Mouse (Mus musculus) subcutaneous adipose tissue, adult 2 months (tissue): Measurements from ENCODE around the gene Spg11. TPM values are rescaled to one million over a fixed set of nuclear protein-coding genes. Genes with fewer than 3 reads are reported as not detected.

Experiments used
- polyA plus RNA-seq: library from polyadenylated mRNA; depleted of rRNA; stranded (reverse); fragments of >200 nt; gene quantifications from 2 replicates; pipeline ENCODE4 v1.2.3, GENCODE M21; 2012; ENCODE audit warnings: low replicate concordance; rRNA removed

The Spg11 gene
- 10.6 and 13.6 TPM in 2 replicates for polyA plus RNA-seq

DNA sequence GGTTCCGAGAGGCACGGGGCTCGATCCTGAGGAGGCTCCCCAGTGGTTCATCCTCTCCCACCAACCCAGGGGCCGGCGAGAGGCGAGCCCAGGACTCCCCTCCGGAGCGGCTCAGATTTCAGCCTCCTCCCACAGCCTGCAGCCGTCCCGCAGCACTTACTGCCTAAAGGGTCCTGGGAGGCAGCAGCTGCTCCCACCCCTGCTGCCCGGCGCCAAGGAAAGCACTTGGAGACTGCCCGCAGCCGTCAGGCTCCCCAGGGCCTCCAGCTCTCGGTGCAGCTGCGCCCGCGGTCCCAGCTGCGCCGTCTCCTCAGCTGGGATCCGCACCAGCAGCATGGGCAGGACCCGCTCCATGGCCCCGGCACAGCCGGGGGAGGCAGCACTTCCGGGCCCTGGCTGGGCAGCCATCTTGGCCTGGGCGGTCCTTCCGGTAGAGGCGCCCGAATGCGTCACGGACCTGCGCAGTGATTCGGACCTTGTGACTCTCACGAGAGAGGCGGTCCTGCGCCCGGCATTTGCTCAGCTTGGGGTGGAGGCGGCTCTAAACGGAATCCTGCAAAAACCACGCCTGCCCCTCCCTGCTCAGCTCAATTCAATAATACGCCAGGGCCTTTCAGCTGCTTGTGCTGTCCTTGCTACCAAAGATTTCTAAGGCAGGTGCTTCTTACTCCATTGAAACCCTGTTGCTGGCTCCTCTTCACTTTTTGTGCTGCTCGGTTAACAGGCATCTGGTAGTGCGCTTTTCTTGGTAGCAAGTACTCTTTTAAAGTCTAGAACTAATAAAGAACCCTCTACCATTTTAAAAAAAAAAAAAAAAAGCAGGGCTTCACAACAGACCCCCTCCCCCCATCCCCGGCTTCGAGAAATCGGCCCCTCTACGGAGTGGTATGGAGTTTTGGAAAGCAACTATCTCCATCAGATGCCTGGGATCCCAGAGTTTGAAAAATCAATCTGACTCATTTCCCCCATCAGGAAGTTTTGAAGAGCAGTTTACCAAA is at the start of gene Spg11:
TSS of gene Spg11 (minus strand) at position 426 of the 998 bp plus-strand sequence.

DNA sequence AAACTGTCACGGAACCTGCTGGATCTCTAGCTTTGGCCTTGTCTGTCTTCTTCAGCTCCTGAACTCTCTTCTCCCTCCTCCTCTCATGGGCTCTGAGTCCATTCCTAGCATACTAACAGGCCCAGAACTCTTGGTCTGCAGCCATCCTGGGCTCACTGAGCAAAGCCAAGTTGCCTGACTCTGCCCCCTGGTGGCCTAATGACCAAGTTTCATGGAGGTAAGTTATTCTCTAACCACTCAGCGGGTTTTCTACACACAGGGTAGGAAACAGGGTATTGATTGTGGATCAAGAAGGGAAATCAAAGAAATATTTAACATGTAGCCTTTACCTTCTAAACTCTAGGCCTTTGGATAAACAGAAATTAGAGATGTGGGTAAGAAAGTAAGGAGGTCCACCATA is 42.5 kb upstream of the Spg11 start, which contains the start of gene Trim69:
TSS of gene Trim69 (plus strand) at position 21 of the 400 bp plus-strand sequence.

GRCm38 (mm10) chr2:122147508-122148241 is 29.5 kb upstream of the Spg11 start, which contains the start of gene B2m:
TSS of gene B2m (plus strand) at chr2:122147686.

GRCm38 (mm10) chr2:122027862-122028755 is 90.1 kb downstream of the Spg11 start, which contains the start of gene Eif3j1:
TSS of gene Eif3j1 (plus strand) at chr2:122028546.

Other genes starting within 250 kb of the Spg11 start
- 4.9 and 9.0 TPM in 2 replicates for gene Ctdspl2, start 162.4 kb downstream of the Spg11 start, polyA plus RNA-seq
- 0.06 TPM in 1 of 2 replicates, not detected in the other for gene Mageb3, start 162.3 kb downstream of the Spg11 start, polyA plus RNA-seq
- 4.0 and 6.2 TPM in 2 replicates for gene Eif3j1, start 89.8 kb downstream of the Spg11 start, polyA plus RNA-seq
- 1,289 and 2,871 TPM in 2 replicates for gene B2m, start 29.3 kb upstream of the Spg11 start, polyA plus RNA-seq
- 0.09 and 0.24 TPM in 2 replicates for gene Trim69, start 42.3 kb upstream of the Spg11 start, polyA plus RNA-seq
- not detected in 2 replicates for gene Patl2, start 67.8 kb upstream of the Spg11 start, polyA plus RNA-seq
- not detected in 2 replicates for gene Terb2, start 67.9 kb upstream of the Spg11 start, polyA plus RNA-seq
- gene Sord, start 116.4 kb upstream of the Spg11 start, polyA plus RNA-seq, result 25.4 and 41.6 TPM in 2 replicates
- 0.27 and 0.81 TPM in 2 replicates for gene Duox2, start 180.1 kb upstream of the Spg11 start, polyA plus RNA-seq
- gene Duoxa2, start 180.5 kb upstream of the Spg11 start, polyA plus RNA-seq, result 0.09 and 0.54 TPM in 2 replicates
- 2.9 and 14.9 TPM in 2 replicates for gene Duoxa1, start 195.3 kb upstream of the Spg11 start, polyA plus RNA-seq
- gene Duox1, start 197.3 kb upstream of the Spg11 start, polyA plus RNA-seq, result 0.58 and 2.0 TPM in 2 replicates